Mouse (Mus musculus) liver, embryonic 16.5 days (tissue): ENCODE data around the gene Zfp940. TPM values are rescaled to one million over a fixed set of nuclear protein-coding genes. Genes with fewer than 3 reads are reported as not detected.

Experiments
- ATAC-seq: fragments of 200-750 bp; cut with Nextera tagmentation; 2 replicates; pipeline ENCODE4 v1.8.0; 2017; ENCODE audit warnings: low read depth, mild to moderate bottlenecking, moderate number of reproducible peaks, moderate library complexity
- H3K27ac ChIP-seq: fragments of 300-500 bp; sonication (generic); 2 replicates; pipeline ENCODE4 v1.5.1; 2014; ENCODE audit warnings: mild to moderate bottlenecking, low read length
- H3K27me3 ChIP-seq: fragments of 300-500 bp; sonication (generic); 2 replicates; pipeline ENCODE4 v1.6.1; 2014; ENCODE audit warnings: low read depth, low read length, mixed read lengths; ENCODE audit not compliant: control insufficient read depth, insufficient read depth
- H3K36me3 ChIP-seq: fragments of 300-500 bp; sonication (generic); 2 replicates; pipeline ENCODE4 v1.6.1; 2014; ENCODE audit warnings: mild to moderate bottlenecking; ENCODE audit not compliant: control insufficient read depth, insufficient read depth
- H3K4me1 ChIP-seq: fragments of 300-500 bp; sonication (generic); 2 replicates; pipeline ENCODE4 v1.6.1; 2014; ENCODE audit warnings: low read depth, low read length, mixed read lengths; ENCODE audit not compliant: control insufficient read depth
- H3K4me2 ChIP-seq: fragments of 300-500 bp; sonication (generic); 2 replicates; pipeline ENCODE4 v1.6.1; 2014; ENCODE audit warnings: low read depth, low read length, mixed read lengths
- H3K4me3 ChIP-seq: fragments of 300-500 bp; sonication (generic); 2 replicates; pipeline ENCODE4 v1.5.1; 2014; ENCODE audit warnings: low read depth, mild to moderate bottlenecking, low read length
- H3K9ac ChIP-seq: fragments of 300-500 bp; sonication (generic); 2 replicates; pipeline ENCODE4 v1.6.1; 2014; ENCODE audit warnings: low read depth, low read length
- H3K9me3 ChIP-seq: fragments of 300-500 bp; sonication (generic); replicated peaks from 2 replicates; pipeline ENCODE4 v1.6.1; 2016; ENCODE audit warnings: low read length; ENCODE audit not compliant: control insufficient read depth
- WGBS: fragments of 180-500 bp; shearing (Covaris S2); extraction: QIAGEN DNeasy Blood & Tissue Kit; methylation state at CpG from one replicate; pipeline ENCODE4 v1.1.7; 2014; ENCODE audit not compliant: insufficient replicate concordance; 5-methylcytosine and 5-hydroxymethylcytosine counted together
- polyA plus RNA-seq: library from polyadenylated mRNA; unstranded; fragments of >200 nt; fragmentation: Nextera tagmentation; extraction: Ambion mirVana; gene quantifications from 2 replicates; pipeline ENCODE4 v1.2.1, GENCODE M21; 2015

Gene Zfp940
- polyA plus RNA-seq, 1 experiment from 2014 or later: 0.77 TPM

DNA sequence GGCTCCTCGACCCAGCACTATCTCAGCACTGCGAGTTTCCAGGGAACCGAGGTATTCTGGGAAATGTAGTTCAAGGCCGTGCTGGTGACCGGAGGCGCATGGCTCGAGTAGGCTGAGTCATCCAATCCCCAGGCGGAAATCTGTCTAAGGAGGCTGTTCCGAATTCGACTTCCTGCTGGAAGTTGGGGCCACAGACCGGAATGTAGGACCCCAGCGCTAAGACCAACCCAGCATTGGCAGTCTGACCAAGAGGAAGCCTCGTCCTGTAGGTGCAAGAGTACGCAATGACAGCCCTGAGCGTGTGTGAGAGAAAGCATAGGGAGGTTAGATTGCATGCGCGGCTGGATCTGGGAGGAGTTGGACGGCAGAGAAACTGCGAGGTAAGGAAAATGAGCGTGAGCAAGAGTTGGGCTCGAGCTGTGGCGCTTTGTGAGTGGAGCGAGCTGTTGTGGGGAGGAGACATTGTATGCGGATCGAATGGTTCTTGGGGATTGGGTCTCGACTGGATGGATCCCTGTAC, 37.5 kb downstream of the Zfp940 start, which contains the start of gene Zfp790:
Gene Zfp790, plus strand, starts transcription at position 205 of the 520 bp plus-strand sequence.
- Histone ChIP-seq H3K4me2 (peak within 1 kb of the TSS; percentile 95), H3K9me3 (no peaks in the 10 kb centered on the region), H3K36me3 (no peaks in the 10 kb centered on the region), H3K27me3 (no peaks in the 10 kb centered on the region), H3K9ac (peak within 1 kb of the TSS; percentile 82), H3K4me3 (peak within 1 kb of the TSS; percentile 87), H3K27ac (peak within 1 kb of the TSS; percentile 86), H3K4me1 (peaks cover 27% of the 10 kb centered on the region)
- under 1% methylated on average over 26 of the region's 26 CpGs for WGBS
- ATAC-seq: peak; percentile 96

DNA sequence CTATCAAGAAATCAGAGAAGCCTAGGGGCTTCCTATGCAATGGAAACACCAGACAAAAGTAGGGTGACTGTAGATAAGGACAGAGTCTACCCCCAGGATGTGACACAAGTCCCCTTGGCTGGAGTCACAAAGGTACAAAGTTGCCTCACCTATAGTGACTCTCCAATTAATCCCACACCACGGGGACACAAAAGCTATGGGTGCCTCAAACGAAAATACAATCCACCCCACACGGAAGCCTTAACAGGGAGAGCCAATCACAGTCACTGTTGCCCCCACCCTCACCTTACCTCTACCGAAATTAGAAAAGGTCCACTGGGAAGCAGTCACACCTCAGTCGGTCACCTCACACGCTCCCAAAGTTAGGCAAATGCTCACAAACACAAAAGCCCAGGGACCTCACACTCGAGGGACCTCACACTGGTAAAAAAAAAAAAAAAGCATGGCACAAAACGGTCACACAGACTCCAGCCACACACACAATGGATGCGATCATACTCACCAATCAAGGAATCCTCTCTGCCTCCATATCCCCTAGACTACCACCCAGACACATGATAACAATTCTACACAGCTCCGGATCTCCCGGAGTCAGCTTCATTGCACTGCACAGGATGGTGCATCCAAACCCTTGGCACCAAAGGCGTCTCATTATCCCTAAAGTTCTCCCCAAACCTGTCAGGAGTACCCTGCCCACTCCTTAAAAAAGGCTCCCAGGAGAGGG, 38.2 kb downstream of the Zfp940 start:
- peaks cover 27% of the 10 kb centered on the region for H3K4me1 ChIP-seq
- H3K36me3 ChIP-seq: no peaks in the 10 kb centered on the region
- under 1% methylated on average over 12 of the region's 12 CpGs for WGBS
- H3K9ac ChIP-seq: peak overlapping the region; percentile 82
- H3K27me3 ChIP-seq: no peaks in the 10 kb centered on the region
- peak; percentile 7; the same call in 1 of the 2 replicates for ATAC-seq
- peak overlapping the region; percentile 87 for H3K4me3 ChIP-seq
- no peaks in the 10 kb centered on the region for H3K9me3 ChIP-seq
- peak overlapping the region; percentile 78 for H3K27ac ChIP-seq
- H3K4me2 ChIP-seq: peak overlapping the region; percentile 95

DNA sequence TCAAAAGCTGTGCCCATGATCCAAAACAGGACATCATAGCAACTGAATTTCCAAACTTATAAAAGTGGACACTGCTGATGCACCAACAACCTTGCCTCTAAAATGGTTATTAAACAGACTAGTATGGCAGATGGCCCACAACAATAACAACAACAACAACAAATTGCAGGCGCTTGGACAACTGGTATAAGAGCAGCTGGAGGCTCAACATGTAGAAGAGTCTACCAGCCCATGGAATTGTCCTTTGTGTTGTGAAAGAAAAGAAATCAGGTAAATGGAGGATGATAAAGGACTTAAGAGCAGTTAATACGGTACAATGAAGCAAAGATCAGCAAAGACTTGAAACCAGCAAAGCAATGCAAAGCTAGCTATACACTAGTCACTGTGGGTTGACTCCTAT, 39.1 kb downstream of the Zfp940 start:
- Histone ChIP-seq H3K4me2 (no peak overlapping the region), H3K27ac (no peak overlapping the region), H3K27me3 (no peaks in the 10 kb centered on the region), H3K36me3 (no peaks in the 10 kb centered on the region), H3K9ac (no peak overlapping the region), H3K4me3 (no peak overlapping the region), H3K4me1 (peaks cover 25% of the 10 kb centered on the region), H3K9me3 (no peaks in the 10 kb centered on the region)
- WGBS: 80% methylated on average over 2 of the region's 2 CpGs
- ATAC-seq: no peak

DNA sequence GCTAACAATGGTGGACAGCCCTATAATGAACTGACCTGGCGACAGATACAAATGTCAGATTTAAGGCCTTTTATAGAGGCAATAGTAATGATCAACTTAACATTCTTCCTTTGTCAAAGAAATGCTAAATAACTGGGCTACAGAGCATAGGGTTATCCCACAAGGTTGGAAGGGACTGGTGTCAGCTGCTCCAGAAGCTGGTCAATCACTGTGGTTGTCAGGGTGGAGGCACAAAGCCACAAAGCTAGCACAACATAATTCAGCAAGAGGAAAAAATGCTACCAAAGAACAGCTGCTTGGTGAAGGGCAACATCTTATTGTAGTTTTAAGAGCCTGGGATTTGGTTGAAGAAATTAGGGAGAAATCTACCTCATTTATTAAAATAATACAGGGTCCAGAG, 41.2 kb downstream of the Zfp940 start:
- no peaks in the 10 kb centered on the region for H3K36me3 ChIP-seq
- 47% methylated on average over 1 of the region's 1 CpGs for WGBS
- no peak overlapping the region for H3K27ac ChIP-seq
- no peak overlapping the region for H3K4me3 ChIP-seq
- H3K27me3 ChIP-seq: no peaks in the 10 kb centered on the region
- no peak for ATAC-seq
- no peaks in the 10 kb centered on the region for H3K9me3 ChIP-seq
- peaks cover 24% of the 10 kb centered on the region for H3K4me1 ChIP-seq
- H3K9ac ChIP-seq: no peak overlapping the region
- no peak overlapping the region for H3K4me2 ChIP-seq

- no peaks in the 10 kb centered on the region for H3K4me1 ChIP-seq
- WGBS: 63% methylated on average over 5 of the region's 5 CpGs
- no peaks in the 10 kb centered on the region for H3K36me3 ChIP-seq
- no peak for ATAC-seq
- H3K4me2 ChIP-seq: no peak overlapping the region
- H3K4me3 ChIP-seq: no peak overlapping the region
- no peaks in the 10 kb centered on the region for H3K9me3 ChIP-seq
- H3K27ac ChIP-seq: no peak overlapping the region
- H3K9ac ChIP-seq: no peak overlapping the region
- no peaks in the 10 kb centered on the region for H3K27me3 ChIP-seq
Measured at GRCm38 (mm10) chr7:29807046-29807445, 46.4 kb downstream of the Zfp940 start.

- 38% methylated on average over 27 of the region's 27 CpGs for WGBS
- Histone ChIP-seq H3K9ac (no peak overlapping the region), H3K9me3 (no peaks in the 10 kb centered on the region), H3K4me2 (no peak overlapping the region), H3K27ac (no peak overlapping the region), H3K4me3 (no peak overlapping the region), H3K4me1 (no peaks in the 10 kb centered on the region), H3K27me3 (no peaks in the 10 kb centered on the region), H3K36me3 (peaks cover 3% of the 10 kb centered on the region; the same call in 1 of the 2 replicates)
- no peak for ATAC-seq
Measured at GRCm38 (mm10) chr7:29792906-29793305, 60.6 kb downstream of the Zfp940 start.

DNA sequence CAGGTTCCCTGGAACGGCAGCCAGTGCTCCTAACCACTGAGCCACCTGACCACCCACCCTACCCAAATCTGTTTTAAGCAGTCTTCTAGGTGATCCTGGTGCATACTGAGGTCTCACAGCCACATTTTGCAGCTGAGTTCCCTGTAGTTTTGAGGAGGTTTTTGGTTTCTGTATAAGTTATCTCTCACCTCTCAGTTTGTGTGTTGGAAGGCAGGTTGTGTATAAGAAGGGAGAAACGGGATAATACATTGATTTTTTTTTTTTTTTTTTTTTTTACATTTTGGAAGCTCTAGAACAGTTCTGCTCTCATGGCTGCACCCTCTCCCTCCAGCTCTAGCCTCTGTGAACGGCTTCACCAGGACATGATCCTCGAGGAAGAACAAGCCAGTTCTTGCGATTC, 67.6 kb downstream of the Zfp940 start:
- no peak for ATAC-seq
- Histone ChIP-seq H3K9me3 (no peaks in the 10 kb centered on the region; the same call in 1 of the 2 replicates), H3K27ac (no peak overlapping the region), H3K36me3 (no peaks in the 10 kb centered on the region), H3K4me2 (no peak overlapping the region), H3K4me1 (peaks cover 3% of the 10 kb centered on the region; the same call in 1 of the 2 replicates), H3K9ac (no peak overlapping the region), H3K27me3 (no peaks in the 10 kb centered on the region), H3K4me3 (no peak overlapping the region)
- 72% methylated on average over 5 of the region's 5 CpGs for WGBS

GRCm38 (mm10) chr7:29785023-29785422, 68.4 kb downstream of the Zfp940 start:
- Histone ChIP-seq H3K9ac (no peak overlapping the region), H3K9me3 (no peaks in the 10 kb centered on the region; the same call in 1 of the 2 replicates), H3K27ac (no peak overlapping the region), H3K4me2 (peak overlapping the region; percentile 87), H3K4me1 (peaks cover 3% of the 10 kb centered on the region; the same call in 1 of the 2 replicates), H3K36me3 (no peaks in the 10 kb centered on the region), H3K4me3 (no peak overlapping the region), H3K27me3 (no peaks in the 10 kb centered on the region)
- WGBS: 59% methylated on average over 8 of the region's 8 CpGs
- ATAC-seq: no peak
